Mouse (Mus musculus) hindbrain, embryonic 10.5 days (tissue): ENCODE data around the gene Pappa2. TPM values are rescaled to one million over a fixed set of nuclear protein-coding genes. Genes with fewer than 3 reads are reported as not detected.

Experiments used
- DNase-seq: peaks from one replicate; pipeline ENCODE4 v3.0.0-alpha.2; 2017; ENCODE audit warnings: low spot score
- H3K27ac ChIP-seq: fragments of 300-500 bp; sonication (generic); 2 replicates; pipeline ENCODE4 v1.5.1; 2016; ENCODE audit warnings: mild to moderate bottlenecking, moderate library complexity
- H3K27me3 ChIP-seq: fragments of 300-500 bp; sonication (generic); 2 replicates; pipeline ENCODE4 v1.6.1; 2016; ENCODE audit warnings: mild to moderate bottlenecking; ENCODE audit not compliant: poor library complexity, insufficient read depth, severe bottlenecking
- H3K36me3 ChIP-seq: fragments of 300-500 bp; sonication (generic); 2 replicates; pipeline ENCODE4 v1.6.1; 2016; ENCODE audit warnings: mild to moderate bottlenecking, moderate library complexity
- H3K4me1 ChIP-seq: fragments of 300-500 bp; sonication (generic); replicated peaks from 2 replicates; pipeline ENCODE4 v1.6.1; 2016; ENCODE audit warnings: mild to moderate bottlenecking
- H3K4me3 ChIP-seq: fragments of 300-500 bp; sonication (generic); 2 replicates; pipeline ENCODE4 v1.5.1; 2016; ENCODE audit warnings: mild to moderate bottlenecking, moderate library complexity
- H3K9me3 ChIP-seq: fragments of 300-500 bp; sonication (generic); 2 replicates; pipeline ENCODE4 v1.6.1; 2016; ENCODE audit warnings: mild to moderate bottlenecking, moderate library complexity
- WGBS: fragments of 180-500 bp; shearing (Covaris S2); methylation state at CpG from one replicate; pipeline ENCODE4 v1.1.7; 2016; 5-methylcytosine and 5-hydroxymethylcytosine counted together
- polyA plus RNA-seq: library from polyadenylated mRNA; unstranded; fragments of >200 nt; fragmentation: Nextera tagmentation; extraction: Ambion mirVana; gene quantifications from 2 replicates; pipeline ENCODE4 v1.2.1, GENCODE M21; 2016

The Pappa2 gene
- polyA plus RNA-seq, 1 experiment from 2014 or later: 1.0 TPM

- 50% methylated on average over 3 of the region's 3 CpGs for WGBS
- H3K4me1 ChIP-seq: no peaks in the 10 kb centered on the region
- H3K27me3 ChIP-seq: no peaks in the 10 kb centered on the region
- no peak for DNase-seq
- no peak overlapping the region for H3K4me3 ChIP-seq
- no peaks in the 10 kb centered on the region for H3K9me3 ChIP-seq
- H3K36me3 ChIP-seq: no peaks in the 10 kb centered on the region
- H3K27ac ChIP-seq: no peak overlapping the region
Observed at GRCm38 (mm10) chr1:158942864-158943263, 37.4 kb downstream of the Pappa2 start.

- no peaks in the 10 kb centered on the region for H3K9me3 ChIP-seq
- 76% methylated on average over 3 of the region's 3 CpGs for WGBS
- no peaks in the 10 kb centered on the region for H3K27me3 ChIP-seq
- no peak overlapping the region for H3K4me3 ChIP-seq
- no peaks in the 10 kb centered on the region for H3K36me3 ChIP-seq
- no peak for DNase-seq
- no peaks in the 10 kb centered on the region for H3K4me1 ChIP-seq
- H3K27ac ChIP-seq: no peak overlapping the region
Observed at GRCm38 (mm10) chr1:158940966-158941365, 39.3 kb downstream of the Pappa2 start.

DNA sequence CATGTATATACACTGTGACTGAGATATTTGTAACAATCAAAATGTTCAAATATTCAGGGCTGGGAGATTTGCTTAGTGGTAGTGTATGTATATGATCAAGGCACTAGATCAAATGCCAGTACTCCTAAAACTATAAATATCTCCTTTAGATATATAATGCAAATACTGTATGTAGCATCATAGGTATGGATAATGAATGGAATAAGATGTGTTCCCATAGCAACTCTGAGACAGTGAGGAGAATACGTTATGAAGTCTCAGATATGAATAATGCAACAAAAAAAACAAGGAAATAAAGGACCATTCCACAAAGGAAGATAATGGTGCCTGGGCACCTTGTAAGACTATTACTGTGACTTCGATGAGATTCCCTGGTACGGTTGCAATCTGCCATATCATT lies 45.8 kb downstream of the Pappa2 start:
- H3K27ac ChIP-seq: no peak overlapping the region
- H3K4me1 ChIP-seq: no peaks in the 10 kb centered on the region
- no peaks in the 10 kb centered on the region for H3K36me3 ChIP-seq
- no peaks in the 10 kb centered on the region for H3K9me3 ChIP-seq
- no peak for DNase-seq
- WGBS: 94% methylated on average over 3 of the region's 3 CpGs
- H3K4me3 ChIP-seq: no peak overlapping the region
- H3K27me3 ChIP-seq: no peaks in the 10 kb centered on the region

GRCm38 (mm10) chr1:158931202-158931827 lies 49.0 kb downstream of the Pappa2 start:
- H3K27ac ChIP-seq: no peak overlapping the region
- DNase-seq: no peak
- H3K9me3 ChIP-seq: no peaks in the 10 kb centered on the region
- no peaks in the 10 kb centered on the region for H3K27me3 ChIP-seq
- no peak overlapping the region for H3K4me3 ChIP-seq
- H3K36me3 ChIP-seq: no peaks in the 10 kb centered on the region
- WGBS: 74% methylated on average over 6 of the region's 6 CpGs
- no peaks in the 10 kb centered on the region for H3K4me1 ChIP-seq

DNA sequence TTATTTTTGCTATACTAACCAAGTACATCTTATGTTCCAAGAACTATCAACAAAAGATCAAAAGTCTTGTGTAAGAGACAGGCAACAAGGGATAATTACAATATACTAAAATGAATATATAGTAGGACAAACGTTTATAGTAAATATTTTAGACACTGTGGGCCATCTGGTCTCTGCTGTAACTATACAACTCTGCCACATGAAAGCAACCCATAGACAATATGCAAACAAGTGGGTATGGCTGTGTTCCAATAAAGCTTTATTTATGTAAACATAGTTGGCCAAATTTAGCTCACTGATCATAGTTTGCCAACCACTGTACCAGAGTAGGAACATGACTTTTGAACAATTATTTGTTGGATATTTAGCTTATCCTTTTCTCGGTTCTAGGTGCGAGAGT lies 50.9 kb downstream of the Pappa2 start:
- H3K4me1 ChIP-seq: no peaks in the 10 kb centered on the region
- no peak overlapping the region for H3K27ac ChIP-seq
- 83% methylated on average over 3 of the region's 3 CpGs for WGBS
- no peak for DNase-seq
- no peaks in the 10 kb centered on the region for H3K27me3 ChIP-seq
- H3K36me3 ChIP-seq: no peaks in the 10 kb centered on the region
- no peaks in the 10 kb centered on the region for H3K9me3 ChIP-seq
- H3K4me3 ChIP-seq: no peak overlapping the region

DNA sequence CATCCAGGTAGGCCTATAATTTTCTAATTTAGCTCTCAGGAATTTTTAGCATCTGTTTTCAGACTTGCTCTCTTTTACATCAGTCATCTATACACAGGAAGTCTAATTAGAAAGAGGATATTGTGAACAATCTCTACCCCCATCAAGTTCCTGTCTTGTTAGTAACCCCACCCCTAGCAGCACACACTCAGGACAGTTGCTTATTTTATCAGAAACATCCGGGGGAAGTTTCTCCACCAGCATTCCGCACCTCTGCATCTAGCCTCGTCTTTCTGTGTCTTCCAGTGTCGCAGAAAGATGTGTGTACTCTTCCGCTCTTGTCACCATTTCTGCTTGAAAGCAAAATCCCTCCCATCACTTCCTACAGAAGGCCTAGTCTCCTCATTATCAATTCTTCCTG lies 59.8 kb downstream of the Pappa2 start:
- Histone ChIP-seq H3K27me3 (no peaks in the 10 kb centered on the region), H3K4me1 (no peaks in the 10 kb centered on the region), H3K4me3 (no peak overlapping the region), H3K9me3 (no peaks in the 10 kb centered on the region), H3K36me3 (no peaks in the 10 kb centered on the region), H3K27ac (no peak overlapping the region)
- 81% methylated on average over 5 of the region's 5 CpGs for WGBS
- no peak for DNase-seq

- no peaks in the 10 kb centered on the region for H3K27me3 ChIP-seq
- 83% methylated on average over 3 of the region's 3 CpGs for WGBS
- H3K4me3 ChIP-seq: no peak overlapping the region
- no peaks in the 10 kb centered on the region for H3K9me3 ChIP-seq
- no peaks in the 10 kb centered on the region for H3K4me1 ChIP-seq
- H3K36me3 ChIP-seq: no peaks in the 10 kb centered on the region
- no peak for DNase-seq
- H3K27ac ChIP-seq: no peak overlapping the region
Observed at GRCm38 (mm10) chr1:158918890-158919289, 61.4 kb downstream of the Pappa2 start.

- Histone ChIP-seq H3K4me3 (no peak overlapping the region), H3K36me3 (no peaks in the 10 kb centered on the region), H3K27ac (no peak overlapping the region), H3K4me1 (no peaks in the 10 kb centered on the region), H3K9me3 (no peaks in the 10 kb centered on the region), H3K27me3 (no peaks in the 10 kb centered on the region)
- WGBS: 90% methylated on average over 3 of the region's 3 CpGs
- DNase-seq: no peak
Observed at GRCm38 (mm10) chr1:158917067-158917466, 63.2 kb downstream of the Pappa2 start.

- Histone ChIP-seq H3K27ac (no peak overlapping the region), H3K4me3 (no peak overlapping the region), H3K4me1 (no peaks in the 10 kb centered on the region), H3K27me3 (no peaks in the 10 kb centered on the region), H3K36me3 (no peaks in the 10 kb centered on the region), H3K9me3 (no peaks in the 10 kb centered on the region)
- 95% methylated on average over 5 of the region's 5 CpGs for WGBS
- DNase-seq: no peak
Observed at GRCm38 (mm10) chr1:158915592-158915991, 64.7 kb downstream of the Pappa2 start.

- H3K27ac ChIP-seq: no peak overlapping the region
- H3K36me3 ChIP-seq: no peaks in the 10 kb centered on the region
- no peak overlapping the region for H3K4me3 ChIP-seq
- H3K27me3 ChIP-seq: no peaks in the 10 kb centered on the region
- no peaks in the 10 kb centered on the region for H3K4me1 ChIP-seq
- H3K9me3 ChIP-seq: no peaks in the 10 kb centered on the region
- DNase-seq: no peak
- 84% methylated on average over 2 of the region's 2 CpGs for WGBS
Observed at GRCm38 (mm10) chr1:158910661-158911060, 69.6 kb downstream of the Pappa2 start.

- Histone ChIP-seq H3K4me1 (no peaks in the 10 kb centered on the region), H3K9me3 (no peaks in the 10 kb centered on the region), H3K36me3 (no peaks in the 10 kb centered on the region), H3K4me3 (no peak overlapping the region), H3K27me3 (no peaks in the 10 kb centered on the region), H3K27ac (no peak overlapping the region)
- no peak for DNase-seq
Observed at GRCm38 (mm10) chr1:158897339-158897738, 83.0 kb downstream of the Pappa2 start.

- no peaks in the 10 kb centered on the region for H3K9me3 ChIP-seq
- H3K36me3 ChIP-seq: no peaks in the 10 kb centered on the region
- H3K4me1 ChIP-seq: no peaks in the 10 kb centered on the region
- no peak overlapping the region for H3K27ac ChIP-seq
- 93% methylated on average over 6 of the region's 6 CpGs for WGBS
- H3K4me3 ChIP-seq: no peak overlapping the region
- H3K27me3 ChIP-seq: no peaks in the 10 kb centered on the region
- no peak for DNase-seq
Observed at GRCm38 (mm10) chr1:158894441-158894840, 85.8 kb downstream of the Pappa2 start.

DNA sequence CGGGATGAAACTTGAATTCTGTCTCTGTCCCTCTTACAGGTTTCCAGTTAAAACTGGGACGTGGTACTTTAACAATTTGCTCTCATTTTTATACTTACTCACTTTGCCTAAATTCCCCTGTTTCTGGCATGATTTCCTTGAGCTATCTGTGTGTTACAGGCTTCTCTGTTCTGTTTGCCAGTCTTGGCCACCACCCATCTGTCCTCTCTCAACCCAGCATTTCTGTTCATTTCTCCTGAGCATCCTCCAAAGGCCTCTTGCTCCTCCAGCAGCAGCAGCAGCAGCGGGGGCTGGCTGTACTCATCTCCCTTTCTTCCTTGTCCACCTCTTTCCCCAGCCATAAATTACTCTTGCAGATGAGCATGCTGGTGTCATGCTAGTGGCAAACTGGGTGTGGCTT lies 104.8 kb downstream of the Pappa2 start:
- Histone ChIP-seq H3K27me3 (no peaks in the 10 kb centered on the region), H3K4me3 (no peak overlapping the region), H3K4me1 (no peaks in the 10 kb centered on the region), H3K36me3 (no peaks in the 10 kb centered on the region), H3K9me3 (no peaks in the 10 kb centered on the region), H3K27ac (no peak overlapping the region)
- WGBS: 84% methylated on average over 3 of the region's 3 CpGs
- no peak for DNase-seq

DNA sequence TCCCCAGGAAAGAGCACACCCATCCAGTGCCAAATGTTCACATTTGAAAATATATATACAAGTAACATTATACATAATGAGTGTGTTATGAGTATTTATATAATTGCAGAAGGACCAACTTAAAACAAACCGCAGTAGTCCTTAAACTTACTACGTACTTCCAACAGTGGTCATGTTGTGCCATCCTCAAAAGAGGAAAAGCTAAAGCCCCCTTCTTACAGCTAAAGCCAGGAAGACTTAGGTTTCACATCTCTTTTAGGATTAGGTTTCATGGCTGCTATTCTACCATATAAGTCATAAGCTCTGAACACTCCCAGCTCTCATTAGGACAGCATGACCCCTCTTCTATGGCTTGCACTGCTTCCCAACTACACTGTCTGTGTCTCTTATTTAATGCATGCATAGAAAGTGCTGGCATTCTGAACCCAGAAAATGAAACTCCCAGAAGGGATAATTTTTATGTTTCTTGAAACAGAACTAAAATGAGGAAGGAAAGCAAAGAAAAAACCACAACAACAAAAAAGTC lies 105.7 kb downstream of the Pappa2 start:
- whole genome bisulfite sequencing: 90% methylated on average over 2 of the region's 2 CpGs
- Histone ChIP-seq H3K4me3 (no peak overlapping the region), H3K27ac (no peak overlapping the region), H3K9me3 (no peaks in the 10 kb centered on the region), H3K36me3 (no peaks in the 10 kb centered on the region), H3K4me1 (no peaks in the 10 kb centered on the region), H3K27me3 (no peaks in the 10 kb centered on the region)
- no peak for DNase-seq
